Mouse (Mus musculus) left cerebral cortex, adult 18-20 months (tissue): ENCODE data around the gene Eea1. TPM values are rescaled to one million over a fixed set of nuclear protein-coding genes. Genes with fewer than 3 reads are reported as not detected.

Experiments
- DNase-seq, 2 experiments: peaks; one replicate each; pipeline ENCODE4 v3.0.0; 2021 to 2022; ENCODE audit warnings: low spot score in 2 of 2, mixed read lengths in 1 of 2
- total RNA-seq, 2 experiments: library from RNA; stranded (reverse); gene quantifications; 2 replicates each; pipeline ENCODE4 v1.2.3; 2021

Gene Eea1
- total RNA-seq, 2 experiments from 2014 or later = 36.0 to 38.0 TPM

- no peak for DNase-seq
These were observed 4.6 kb downstream of the Eea1 start for GRCm38 (mm10) chr10:95945086-95945485.

GRCm38 (mm10) chr10:95949410-95949809, 9.0 kb downstream of the Eea1 start:
- DNase-seq = no peak

- no peak for DNase-seq
These were observed 9.7 kb downstream of the Eea1 start for GRCm38 (mm10) chr10:95950194-95950593.

GRCm38 (mm10) chr10:95950797-95951196, 10.3 kb downstream of the Eea1 start:
- no peak for DNase-seq

GRCm38 (mm10) chr10:95951346-95951745, 10.9 kb downstream of the Eea1 start:
- no peak for DNase-seq

- no peak for DNase-seq
These were observed 16.2 kb downstream of the Eea1 start for GRCm38 (mm10) chr10:95956629-95957028.

- no peak for DNase-seq
These were observed 17.1 kb downstream of the Eea1 start for GRCm38 (mm10) chr10:95957574-95957973.

GRCm38 (mm10) chr10:95964679-95965078, 24.2 kb downstream of the Eea1 start:
- no peak for DNase-seq

GRCm38 (mm10) chr10:95969694-95970093, 29.2 kb downstream of the Eea1 start:
- DNase-seq = no peak

- no peak for DNase-seq
These were observed 30.3 kb downstream of the Eea1 start for GRCm38 (mm10) chr10:95970744-95971212.

- no peak for DNase-seq
These were observed 30.9 kb downstream of the Eea1 start for GRCm38 (mm10) chr10:95971341-95971740.

- DNase-seq = no peak
These were observed 31.5 kb downstream of the Eea1 start for GRCm38 (mm10) chr10:95971942-95972341.

GRCm38 (mm10) chr10:95974462-95974861, 34.0 kb downstream of the Eea1 start:
- no peak for DNase-seq

- DNase-seq = no peak
These were observed 36.3 kb downstream of the Eea1 start for GRCm38 (mm10) chr10:95976798-95977197.

- no peak for DNase-seq
These were observed 49.3 kb downstream of the Eea1 start for GRCm38 (mm10) chr10:95989731-95990130.

- no peak for DNase-seq
These were observed 50.7 kb downstream of the Eea1 start for GRCm38 (mm10) chr10:95991176-95991575.

GRCm38 (mm10) chr10:96000904-96001303, 60.5 kb downstream of the Eea1 start:
- no peak for DNase-seq

GRCm38 (mm10) chr10:96015738-96016137, 75.3 kb downstream of the Eea1 start:
- DNase-seq = no peak

GRCm38 (mm10) chr10:96017418-96017817, 77.0 kb downstream of the Eea1 start:
- no peak for DNase-seq

- peak; percentile 37 to 43 for DNase-seq
These were observed 93.0 kb downstream of the Eea1 start for GRCm38 (mm10) chr10:96033356-96033984.

GRCm38 (mm10) chr10:96034106-96034505, 93.7 kb downstream of the Eea1 start:
- no peak for DNase-seq

- no peak for DNase-seq
These were observed 95.5 kb downstream of the Eea1 start for GRCm38 (mm10) chr10:96035951-96036350.

- no peak for DNase-seq
These were observed 103.8 kb downstream of the Eea1 start for GRCm38 (mm10) chr10:96044216-96044615.
